Mouse (Mus musculus): ENCODE measurements around the gene Prps2. TPM values are rescaled to one million over a fixed set of nuclear protein-coding genes. Genes with fewer than 3 reads are reported as not detected.
"Not testable (repeated sequence)": the region's sequence is repeated elsewhere in the genome, so short reads cannot be mapped to it uniquely, and the experiment has no call there.

Gene Prps2
- total RNA-seq (2021), result 1 to 10 TPM; 1.8 to 2.5 TPM
- long read RNA-seq, experiment 1, result 0 reads
- long read RNA-seq, experiment 2, partial matches to known transcripts, result 0 of 2 reads
- long read RNA-seq, experiment 2, other reads (novel, unspliced or antisense), result 0 of 2 reads

GRCm38 (mm10) chrX:167382047-167382853 is at the start of gene Prps2:
TSS of gene Prps2 (minus strand) at chrX:167382749.
- peak; percentile 17 for DNase-seq

- no peak for DNase-seq
These were observed 35.1 kb upstream of the Prps2 start for GRCm38 (mm10) chrX:167417654-167418053.

- no peak for DNase-seq
These were observed 12.4 kb upstream of the Prps2 start for GRCm38 (mm10) chrX:167394940-167395339.

DNA sequence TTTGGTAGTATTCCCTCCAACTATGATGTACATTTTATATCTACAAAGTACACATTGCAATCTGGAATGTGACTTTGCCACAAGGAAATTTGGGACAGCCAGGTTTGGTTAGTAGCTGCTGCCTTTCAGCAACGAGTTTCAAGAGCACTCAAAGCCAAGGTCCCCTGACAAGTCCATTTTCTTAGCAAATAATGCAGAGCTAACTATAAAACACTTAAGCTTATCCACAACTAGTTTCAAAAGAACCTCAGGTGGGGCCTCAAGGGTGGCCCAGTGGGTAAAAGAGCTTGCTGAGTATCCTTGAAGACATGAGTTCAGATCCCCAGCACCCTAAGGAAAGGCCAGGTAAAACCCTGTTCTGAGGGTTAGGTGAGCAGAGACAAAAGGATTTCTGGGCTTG is 4.1 kb upstream of the Prps2 start:
- DNase-seq, result no peak

- DNase-seq, result no peak
These were observed 271 bp upstream of the Prps2 start for GRCm38 (mm10) chrX:167382854-167383186.

- no peak for DNase-seq
These were observed 934 bp downstream of the Prps2 start for GRCm38 (mm10) chrX:167381583-167382046.

DNA sequence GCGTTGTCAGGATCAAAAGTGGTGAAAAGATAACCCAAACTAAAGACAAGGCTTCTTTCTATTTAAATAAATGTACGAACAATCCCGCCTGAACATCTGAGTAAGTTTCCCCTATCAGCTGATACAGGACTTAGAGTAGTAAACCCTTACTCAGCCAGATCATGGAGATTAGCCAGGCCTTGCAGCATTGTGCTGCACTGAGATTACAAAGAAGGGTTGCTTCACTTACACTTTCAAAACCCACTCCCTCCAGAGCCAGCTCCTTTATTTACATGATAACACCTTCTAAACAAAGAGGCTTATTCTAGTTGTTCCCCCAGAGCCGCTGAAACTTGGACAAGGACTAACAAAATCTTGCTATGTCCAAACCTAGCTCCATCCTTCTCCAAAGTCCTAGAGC is 2.5 kb downstream of the Prps2 start:
- no peak for DNase-seq

DNA sequence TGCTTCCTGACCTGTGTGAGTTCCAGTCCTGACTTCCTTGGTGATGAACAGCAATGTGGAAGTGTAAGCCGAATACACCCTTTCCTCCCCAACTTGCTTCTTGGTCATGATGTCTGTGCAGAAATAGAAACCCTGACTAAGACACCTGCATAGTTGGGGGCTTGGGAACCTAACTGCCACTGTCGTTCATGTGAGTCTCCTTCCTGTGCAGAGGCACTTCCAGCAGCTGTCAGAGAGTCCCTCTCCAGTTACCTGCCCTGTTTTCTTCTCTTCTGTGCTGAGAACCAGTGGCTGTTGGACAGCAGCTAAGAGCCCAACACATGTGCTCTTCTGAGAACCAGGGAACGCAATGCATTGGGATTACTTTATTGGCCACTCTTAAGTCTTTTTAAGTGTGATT is 21.3 kb downstream of the Prps2 start:
- not testable (repeated sequence) for DNase-seq

DNA sequence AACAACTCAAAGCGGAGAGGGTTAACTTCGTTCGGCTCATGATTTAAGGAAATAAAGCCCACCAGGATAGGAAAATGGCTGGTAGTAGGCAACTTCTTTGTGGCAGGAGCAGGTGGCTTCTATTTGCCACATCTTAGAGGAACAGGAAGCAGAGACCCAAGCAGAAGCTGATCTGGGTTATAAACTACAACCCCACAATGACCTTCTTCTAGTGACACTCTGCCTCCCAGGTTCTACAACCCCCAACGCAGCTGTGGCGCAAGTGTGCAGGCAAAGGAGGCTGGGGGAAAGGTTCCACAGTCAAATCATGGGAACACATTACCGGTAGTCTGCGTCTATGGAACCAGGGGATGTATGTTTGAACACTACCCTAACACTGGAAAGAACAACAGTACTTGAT is 22.8 kb downstream of the Prps2 start:
- no peak for DNase-seq

DNA sequence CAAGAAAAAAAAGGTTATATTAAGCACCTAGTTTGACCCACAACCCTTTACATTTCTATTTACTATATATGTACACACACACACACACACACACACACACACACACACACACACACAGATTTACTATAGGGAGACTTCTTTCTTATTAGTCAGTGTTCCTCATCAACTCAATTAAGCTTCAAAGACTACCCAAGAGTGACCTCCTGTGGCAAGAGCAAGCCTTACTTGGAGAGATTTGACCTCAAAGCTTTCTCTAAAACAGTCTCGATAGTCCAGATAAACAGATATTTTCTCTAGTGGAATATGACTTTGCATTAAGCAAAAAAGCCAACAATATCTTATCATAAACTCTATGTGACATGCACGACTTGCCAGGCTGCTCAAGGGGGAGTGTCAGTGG is 25.1 kb downstream of the Prps2 start:
- no peak for DNase-seq

DNA sequence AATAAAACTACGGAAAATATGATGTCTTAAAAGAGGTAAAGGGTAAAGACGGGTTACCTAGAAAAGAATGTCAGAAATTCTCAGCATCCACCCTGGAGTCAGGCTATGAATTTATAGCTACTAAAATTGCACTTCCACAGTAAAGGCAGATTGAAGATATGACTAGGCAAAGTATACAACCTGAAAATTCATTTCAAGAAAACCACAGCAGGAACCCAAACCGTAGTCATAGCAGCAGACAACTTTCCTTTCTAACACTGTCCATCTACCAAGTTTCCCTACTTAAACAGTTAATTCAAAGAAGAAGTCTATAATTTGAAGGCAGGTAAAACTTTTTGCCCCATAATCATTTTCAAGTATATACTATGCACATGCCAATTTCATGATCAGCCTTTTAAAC is 26.6 kb downstream of the Prps2 start:
- no peak for DNase-seq

DNA sequence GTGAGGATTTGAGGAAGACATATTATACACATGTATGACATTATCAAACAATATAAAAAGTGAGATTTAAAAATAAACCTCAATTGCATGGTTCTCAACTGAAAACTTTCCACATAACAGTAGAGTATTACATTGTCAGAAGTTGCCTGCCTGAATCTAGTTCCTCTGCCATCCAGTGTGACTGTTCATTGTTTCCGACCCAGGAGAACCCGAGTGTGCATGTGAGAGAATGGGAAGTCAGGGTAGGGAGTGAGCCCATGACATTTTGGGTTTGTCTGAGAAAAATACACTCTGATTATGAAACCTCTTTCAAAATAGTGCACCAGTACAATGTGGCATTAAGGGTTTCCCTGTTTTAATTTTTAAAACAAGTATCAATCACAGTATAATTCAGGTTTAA is 28.9 kb downstream of the Prps2 start:
- DNase-seq, result no peak

DNA sequence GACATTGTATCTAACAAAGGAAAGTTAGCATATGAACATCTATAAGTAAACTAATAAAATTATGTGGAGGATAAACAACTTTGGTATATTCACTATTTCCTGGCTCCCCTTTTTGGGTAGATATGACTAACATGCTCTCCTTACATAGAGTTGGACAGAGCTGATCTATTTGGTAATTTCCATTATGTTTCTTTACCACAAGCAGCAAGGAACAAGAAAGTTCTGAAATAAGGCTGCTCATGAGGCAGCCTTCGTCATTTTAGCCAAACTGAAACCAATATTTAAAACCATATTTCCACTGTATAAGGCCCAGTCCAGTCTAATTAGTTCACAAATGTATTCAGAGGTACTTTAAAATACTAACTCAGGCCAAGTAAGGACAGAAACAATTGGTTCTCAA is 36.1 kb downstream of the Prps2 start:
- DNase-seq, result no peak

DNA sequence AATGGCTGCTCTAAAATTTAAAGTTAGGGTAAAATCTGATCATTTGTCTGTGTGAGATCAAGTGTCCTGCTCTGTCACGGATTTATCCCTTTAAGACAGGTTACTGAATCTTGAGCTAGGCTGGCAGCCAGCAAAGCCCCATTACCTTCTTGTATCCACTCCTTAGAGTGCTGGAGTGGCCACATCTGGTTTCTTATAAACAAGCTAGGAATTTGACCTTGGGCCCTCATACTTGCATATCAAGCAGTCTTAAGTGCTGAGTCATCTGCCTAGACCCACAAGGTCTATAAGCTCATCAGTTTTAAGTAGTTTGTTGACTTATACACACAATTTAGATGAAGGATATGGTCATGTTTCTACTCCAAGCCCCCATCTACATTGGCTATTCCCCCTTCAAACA is 38.2 kb downstream of the Prps2 start:
- DNase-seq, result no peak

- no peak for DNase-seq
These were observed 40.7 kb downstream of the Prps2 start for GRCm38 (mm10) chrX:167341811-167342210.

DNA sequence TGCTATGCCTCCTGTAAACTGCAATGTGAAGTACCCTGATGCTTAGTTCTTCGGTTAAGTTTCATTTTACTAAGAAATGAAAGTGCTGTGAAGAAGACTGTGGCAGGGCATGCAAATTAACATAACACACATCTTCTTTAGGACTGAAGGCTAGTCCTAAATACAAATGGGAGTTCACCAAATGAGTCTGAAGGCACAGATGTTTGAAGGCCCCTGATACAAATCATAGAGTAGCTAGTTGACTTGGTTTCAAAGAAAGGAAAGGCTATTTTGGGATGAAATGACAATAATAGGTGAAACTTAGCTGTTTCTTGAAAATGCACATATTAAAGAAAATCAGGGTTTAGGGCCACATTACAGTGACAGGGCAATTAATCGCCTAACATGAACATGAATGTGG is 42.4 kb downstream of the Prps2 start:
- DNase-seq, result no peak

- DNase-seq, result no peak
These were observed 44.6 kb downstream of the Prps2 start for GRCm38 (mm10) chrX:167337990-167338389.

DNA sequence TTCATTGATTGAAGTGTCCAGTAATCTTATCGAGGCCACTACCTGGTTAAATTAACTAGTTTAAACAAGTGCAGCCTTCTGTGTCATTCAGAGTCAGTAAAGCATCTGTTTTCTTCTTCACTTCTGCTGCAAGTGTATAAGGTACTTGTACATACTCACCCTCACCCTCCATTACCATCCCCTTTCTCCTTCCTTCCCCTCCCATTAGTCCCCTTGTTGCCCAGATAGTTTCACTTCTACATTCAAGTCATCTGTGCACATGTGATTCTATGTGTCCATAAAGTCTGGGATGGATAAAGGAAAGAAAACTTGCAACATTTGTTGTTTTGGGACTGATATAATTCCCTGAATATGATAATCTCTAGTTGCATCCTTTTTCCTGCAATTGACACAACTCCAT is 48.0 kb downstream of the Prps2 start:
- no peak for DNase-seq

GRCm38 (mm10) chrX:167332607-167333006 is 49.9 kb downstream of the Prps2 start:
- no peak for DNase-seq

- DNase-seq, result no peak
These were observed 51.6 kb downstream of the Prps2 start for GRCm38 (mm10) chrX:167330993-167331392.

DNA sequence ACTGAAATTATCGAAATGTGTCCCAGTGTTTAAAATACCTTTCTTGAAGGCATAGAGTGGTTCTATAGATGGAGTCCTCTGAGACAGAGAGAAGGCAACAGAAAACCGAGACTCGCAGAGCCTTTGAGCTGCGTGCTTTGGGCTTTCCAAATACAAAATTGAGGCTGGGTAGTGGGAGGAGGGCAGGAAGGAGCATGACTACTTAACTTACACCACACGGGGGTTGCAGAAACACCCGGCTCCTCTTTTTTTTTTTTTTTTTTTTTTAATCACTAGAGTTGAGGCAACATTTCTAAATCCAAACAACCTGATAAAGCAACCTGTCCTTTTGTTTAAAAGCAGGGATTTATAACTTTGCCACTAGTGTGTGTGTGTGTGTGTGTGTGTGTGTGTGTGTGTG is 52.1 kb downstream of the Prps2 start, which contains the start of gene Tlr7:
Gene Tlr7, minus strand, starts transcription at position 160 of the 400 bp plus-strand sequence.
- DNase-seq, result no peak

- no peak for DNase-seq
These were observed 52.9 kb downstream of the Prps2 start for GRCm38 (mm10) chrX:167329620-167330019.

- DNase-seq, result peak; percentile 6
These were observed 53.5 kb downstream of the Prps2 start for GRCm38 (mm10) chrX:167329098-167329497.

DNA sequence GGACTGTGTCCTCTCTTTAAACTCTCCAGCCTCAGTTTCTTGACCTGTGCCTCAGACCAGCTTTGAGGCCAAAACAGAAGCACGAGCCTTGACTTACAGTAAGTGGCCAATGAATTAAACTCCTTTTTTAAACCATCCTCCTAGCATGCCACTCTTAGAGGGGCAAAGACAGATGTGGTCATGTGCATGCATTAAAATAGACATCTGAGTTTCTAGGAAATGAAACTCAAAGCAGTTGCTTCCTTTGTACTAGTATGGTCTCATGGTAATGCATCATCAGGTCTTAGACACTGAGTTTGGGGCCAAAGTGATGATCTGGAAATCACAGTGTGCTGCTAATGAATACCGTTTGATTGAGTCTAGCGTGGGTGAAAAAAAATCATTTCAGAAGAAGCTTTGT is 54.0 kb downstream of the Prps2 start:
- DNase-seq, result no peak
